8 mouse cellular contexts compared by ENCODE assay signal in genomic region chr8:84104221-84104620, GRCm38 (mm10). TPM values are rescaled to one million over a fixed set of nuclear protein-coding genes. Genes with fewer than 3 reads are reported as not detected.
A peak's percentile ranks its signal among the peaks of the same experiment; 100 is the strongest.
DNase-seq lines count a peak whose midpoint lies in the region; ATAC-seq and TF ChIP-seq lines count a peak whose summit lies in the region.

No protein-coding gene starts in this region.

- intact Hi-C loops in heart, postnatal 36 days (cut with DNase I): loop anchor here (2.0 kb wide), 1 partner anchor 43 kb away; the partner anchor contains the start of gene Cc2d1a

- no peak for DNase-seq in heart, postnatal 36 days
- DNase-seq in ES-E14 (ENCODE audit: low read depth, low spot score): peak; percentile 70
- DNase-seq in cerebellum, postnatal 14 days: peak; percentile 75 to 81
- peak; percentile 66 for DNase-seq in limb, embryonic 14.5 days (ENCODE audit: low spot score)
- peak; percentile 86 for DNase-seq in thymus, adult 2 months

- H3K4me1 ChIP-seq in heart, embryonic 12.5 days (replicated peaks): peaks cover 22% of the 10 kb centered on the region
- peaks cover 2 to 13% of the 10 kb centered on the region in 2 experiments; a peak in 3 of 4 replicates for H3K4me1 ChIP-seq in ES-E14 (ENCODE audit: control insufficient read depth in 2 of 2, insufficient read depth in 2 of 2, low read length in 2 of 2, poor library complexity in 1 of 2)
- peaks cover 11% of the 10 kb centered on the region for H3K4me1 ChIP-seq in limb, embryonic 14.5 days (ENCODE audit: control insufficient read depth, insufficient read depth, low read length)
- H3K4me1 ChIP-seq in midbrain, embryonic 13.5 days (replicated peaks): peaks cover 37% of the 10 kb centered on the region
- H3K4me1 ChIP-seq in thymus, adult 2 months (replicated peaks; ENCODE audit: control insufficient read depth, insufficient read depth, low read length): peaks cover 21% of the 10 kb centered on the region

- H3K36me3 ChIP-seq in heart, embryonic 12.5 days: peaks cover 36% of the 10 kb centered on the region
- peaks cover 14% of the 10 kb centered on the region; the same call in 1 of the 2 replicates for H3K36me3 ChIP-seq in ES-E14 (ENCODE audit: control insufficient read depth, insufficient read depth, low read length, poor library complexity, severe bottlenecking)
- H3K36me3 ChIP-seq in limb, embryonic 14.5 days (ENCODE audit: control insufficient read depth, insufficient read depth, low read length): peaks cover 21% of the 10 kb centered on the region
- peaks cover 30% of the 10 kb centered on the region for H3K36me3 ChIP-seq in midbrain, embryonic 13.5 days
- no peaks in the 10 kb centered on the region for H3K36me3 ChIP-seq in thymus, adult 2 months (ENCODE audit: control insufficient read depth, insufficient read depth, low read length)

- in situ Hi-C loops in ES-E14 (cut with MboI; ENCODE audit: low sequenced_read_pairs in 2 of 2, unreplicated experiment in 2 of 2): no loop called here

- peak; percentile 86 for ATAC-seq in heart, embryonic 12.5 days (ENCODE audit: insufficient number of reproducible peaks, low FRiP score)
- ATAC-seq in hematopoietic stem cell, adult 5-6 weeks (replicated peaks in 1 of 2; ENCODE audit: insufficient read depth in 1 of 2, low FRiP score in 2 of 2, low TSS enrichment in 1 of 2, low read depth in 1 of 2, poor library complexity in 2 of 2, severe bottlenecking in 2 of 2): peak; percentile 58 to 63
- peak; percentile 79 for ATAC-seq in limb, embryonic 14.5 days (ENCODE audit: low FRiP score, low read depth)
- ATAC-seq in midbrain, embryonic 13.5 days: peak; percentile 85

- H3K4me3 ChIP-seq in heart, embryonic 12.5 days: peak overlapping the region; percentile 73
- H3K4me3 ChIP-seq in ES-E14 (ENCODE audit: insufficient read depth in 1 of 2, low read depth in 1 of 2, low read length in 2 of 2, poor library complexity in 1 of 2, severe bottlenecking in 1 of 2): peak overlapping the region; percentile 66 to 96
- peak overlapping the region; percentile 68 for H3K4me3 ChIP-seq in limb, embryonic 14.5 days (replicated peaks; ENCODE audit: low read length)
- peak overlapping the region; percentile 64 for H3K4me3 ChIP-seq in midbrain, embryonic 13.5 days (replicated peaks)
- H3K4me3 ChIP-seq in thymus, adult 2 months (ENCODE audit: control insufficient read depth, insufficient read depth, low read length): peak overlapping the region; percentile 62

- peaks cover 3% of the 10 kb centered on the region; the same call in 1 of the 2 replicates for H3K9me3 ChIP-seq in heart, embryonic 12.5 days (replicated peaks)
- H3K9me3 ChIP-seq in ES-E14 (ENCODE audit: control insufficient read depth, insufficient read depth, low read depth, low read length): no peaks in the 10 kb centered on the region
- no peaks in the 10 kb centered on the region for H3K9me3 ChIP-seq in limb, embryonic 14.5 days (ENCODE audit: control insufficient read depth, low read length)
- H3K9me3 ChIP-seq in midbrain, embryonic 13.5 days: no peaks in the 10 kb centered on the region

- 0% methylated on average over 21 of the region's 29 CpGs for WGBS in heart, embryonic 12.5 days
- WGBS in limb, embryonic 14.5 days: under 1% methylated on average over 21 of the region's 29 CpGs
- 0% methylated on average over 22 of the region's 29 CpGs for WGBS in midbrain, embryonic 13.5 days
- WGBS in thymus, adult 2 months: under 1% methylated on average over 23 of the region's 29 CpGs

- H3K4me2 ChIP-seq in heart, embryonic 12.5 days: peak overlapping the region; percentile 82
- H3K4me2 ChIP-seq in limb, embryonic 14.5 days (replicated peaks; ENCODE audit: low read depth, low read length, severe bottlenecking): peak overlapping the region; percentile 74
- H3K4me2 ChIP-seq in midbrain, embryonic 13.5 days (replicated peaks): peak overlapping the region; percentile 90

- peak overlapping the region; percentile 79 for H3K27ac ChIP-seq in heart, embryonic 12.5 days (ENCODE audit: poor library complexity, severe bottlenecking)
- H3K27ac ChIP-seq in ES-E14 (ENCODE audit: insufficient read depth, low read depth, low read length, poor library complexity, severe bottlenecking): peak overlapping the region; percentile 91
- H3K27ac ChIP-seq in limb, embryonic 14.5 days (replicated peaks; ENCODE audit: low read depth, low read length): peak overlapping the region; percentile 90
- peak overlapping the region; percentile 94 for H3K27ac ChIP-seq in midbrain, embryonic 13.5 days
- H3K27ac ChIP-seq in thymus, adult 2 months (ENCODE audit: control insufficient read depth, insufficient read depth, low read length): no peak overlapping the region; the same call in 1 of the 2 replicates

- H3K27me3 ChIP-seq in heart, embryonic 12.5 days (replicated peaks): no peaks in the 10 kb centered on the region
- H3K27me3 ChIP-seq in limb, embryonic 14.5 days (ENCODE audit: control insufficient read depth, insufficient read depth, low read length): no peaks in the 10 kb centered on the region
- no peaks in the 10 kb centered on the region for H3K27me3 ChIP-seq in midbrain, embryonic 13.5 days
- H3K27me3 ChIP-seq in thymus, adult 2 months (ENCODE audit: control insufficient read depth, insufficient read depth, low read length): no peaks in the 10 kb centered on the region

- TF ChIP-seq POLR2A in limb, embryonic 14.5 days (IDR thresholded peaks at IDR 0.05; ENCODE audit: borderline replicate concordance, extremely low read depth, insufficient read depth, insufficient read length): no peak
- no peak for TF ChIP-seq POLR2A in thymus, adult 2 months (IDR thresholded peaks at IDR 0.05; ENCODE audit: control insufficient read depth, extremely low read depth, insufficient read depth, low read length, poor library complexity)

- TF ChIP-seq CTCF in thymus, adult 2 months (IDR thresholded peaks at IDR 0.05; ENCODE audit: borderline replicate concordance, control insufficient read depth, extremely low read depth, insufficient read depth, low read length, poor library complexity): no peak

- H3K9ac ChIP-seq in heart, embryonic 12.5 days: peak overlapping the region; percentile 82
- H3K9ac ChIP-seq in ES-E14 (ENCODE audit: insufficient read depth, low read depth, low read length, poor library complexity, severe bottlenecking): peak overlapping the region; percentile 74
- H3K9ac ChIP-seq in limb, embryonic 14.5 days (ENCODE audit: low read depth, low read length, severe bottlenecking): peak overlapping the region; percentile 82
- peak overlapping the region; percentile 84 for H3K9ac ChIP-seq in midbrain, embryonic 13.5 days (replicated peaks)

TF ChIP-seq in ES-E14, 5 proteins besides CTCF, POLR2A, EP300 and RAD21 (continues in another document):
- TF ChIP-seq HCFC1 (IDR thresholded peaks at IDR 0.05; ENCODE audit: borderline replicate concordance, insufficient read depth, low read length): no peak
- TF ChIP-seq ZC3H11A (IDR thresholded peaks at IDR 0.05; ENCODE audit: borderline replicate concordance, low read depth, low read length): no peak

RNA-seq across cellular contexts. Expression of gene Dcaf15, which starts 0.3 kb away (rescaled TPM):
- 10.5 and 11.4 TPM in 2 replicates for polyA plus RNA-seq in heart, embryonic 12.5 days (2016; fragmentation: Nextera tagmentation; extraction: Ambion mirVana)
- 1 to 10 TPM; 8.1 to 8.2 TPM for total RNA-seq in heart, postnatal 36 days (2021)
- 53.5 and 62.0 TPM in 2 replicates for total RNA-seq in ES-E14 (2012; rRNA removed)
- 21.0 and 23.1 TPM in 2 replicates for total RNA-seq in hematopoietic stem cell, adult 5-6 weeks (2017)
- polyA plus RNA-seq in limb, embryonic 14.5 days (2012; rRNA removed): 79.5 and 103 TPM in 2 replicates
- polyA plus RNA-seq in limb, embryonic 14.5 days (2014; fragmentation: Nextera tagmentation; extraction: Ambion mirVana): 8.7 and 11.5 TPM in 2 replicates
- polyA plus RNA-seq in midbrain, embryonic 13.5 days (2015; fragmentation: Nextera tagmentation; extraction: Ambion mirVana): 21.0 and 23.3 TPM in 2 replicates
- 190 and 211 TPM in 2 replicates for polyA plus RNA-seq in thymus, adult 2 months (2012; rRNA removed)

RNA-seq across cellular contexts. Expression of gene Podnl1, which starts 21.6 kb away (rescaled TPM):
- 0.14 TPM in 1 of 2 replicates, not detected in the other for polyA plus RNA-seq in heart, embryonic 12.5 days (2016; fragmentation: Nextera tagmentation; extraction: Ambion mirVana)
- not detected for total RNA-seq in heart, postnatal 36 days (2021)
- total RNA-seq in ES-E14 (2012; rRNA removed): 1.5 and 2.0 TPM in 2 replicates
- 1.4 and 2.7 TPM in 2 replicates for total RNA-seq in hematopoietic stem cell, adult 5-6 weeks (2017)
- polyA plus RNA-seq in limb, embryonic 14.5 days (2012; rRNA removed): 4.9 and 6.7 TPM in 2 replicates
- 1.3 and 1.5 TPM in 2 replicates for polyA plus RNA-seq in limb, embryonic 14.5 days (2014; fragmentation: Nextera tagmentation; extraction: Ambion mirVana)
- 0.44 and 0.57 TPM in 2 replicates for polyA plus RNA-seq in midbrain, embryonic 13.5 days (2015; fragmentation: Nextera tagmentation; extraction: Ambion mirVana)
- 6.6 and 7.7 TPM in 2 replicates for polyA plus RNA-seq in thymus, adult 2 months (2012; rRNA removed)

RNA-seq across cellular contexts. Expression of gene Rfx1, which starts 37.6 kb away (rescaled TPM):
- polyA plus RNA-seq in heart, embryonic 12.5 days (2016; fragmentation: Nextera tagmentation; extraction: Ambion mirVana): 6.9 and 7.5 TPM in 2 replicates
- 10 to 100 TPM; 11.0 to 12.3 TPM for total RNA-seq in heart, postnatal 36 days (2021)
- total RNA-seq in ES-E14 (2012; rRNA removed): 16.2 and 22.3 TPM in 2 replicates
- total RNA-seq in hematopoietic stem cell, adult 5-6 weeks (2017): 2.3 and 5.3 TPM in 2 replicates
- polyA plus RNA-seq in limb, embryonic 14.5 days (2012; rRNA removed): 30.4 and 39.4 TPM in 2 replicates
- 9.8 and 12.8 TPM in 2 replicates for polyA plus RNA-seq in limb, embryonic 14.5 days (2014; fragmentation: Nextera tagmentation; extraction: Ambion mirVana)
- polyA plus RNA-seq in midbrain, embryonic 13.5 days (2015; fragmentation: Nextera tagmentation; extraction: Ambion mirVana): 9.8 and 10.0 TPM in 2 replicates
- polyA plus RNA-seq in thymus, adult 2 months (2012; rRNA removed): 76.1 and 88.8 TPM in 2 replicates

RNA-seq across cellular contexts. Expression of gene Gm10643, which starts 39.3 kb away (rescaled TPM):
- polyA plus RNA-seq in heart, embryonic 12.5 days (2016; fragmentation: Nextera tagmentation; extraction: Ambion mirVana): 1.2 TPM in 2 replicates
- total RNA-seq in heart, postnatal 36 days (2021): 1 to 10 TPM; 4.1 to 4.5 TPM
- total RNA-seq in ES-E14 (2012; rRNA removed): 1.5 and 1.7 TPM in 2 replicates
- 2.5 and 3.6 TPM in 2 replicates for total RNA-seq in hematopoietic stem cell, adult 5-6 weeks (2017)
- polyA plus RNA-seq in limb, embryonic 14.5 days (2012; rRNA removed): 2.2 and 2.6 TPM in 2 replicates
- polyA plus RNA-seq in limb, embryonic 14.5 days (2014; fragmentation: Nextera tagmentation; extraction: Ambion mirVana): 2.0 and 2.1 TPM in 2 replicates
- polyA plus RNA-seq in midbrain, embryonic 13.5 days (2015; fragmentation: Nextera tagmentation; extraction: Ambion mirVana): 1.8 and 2.1 TPM in 2 replicates
- 0.36 and 0.45 TPM in 2 replicates for polyA plus RNA-seq in thymus, adult 2 months (2012; rRNA removed)

RNA-seq across cellular contexts. Expression of gene Cc2d1a, which starts 43.5 kb away (rescaled TPM):
- 17.7 and 18.1 TPM in 2 replicates for polyA plus RNA-seq in heart, embryonic 12.5 days (2016; fragmentation: Nextera tagmentation; extraction: Ambion mirVana)
- total RNA-seq in heart, postnatal 36 days (2021): 10 to 100 TPM; 14.5 to 15.8 TPM
- 17.7 and 18.9 TPM in 2 replicates for total RNA-seq in ES-E14 (2012; rRNA removed)
- 5.8 and 7.0 TPM in 2 replicates for total RNA-seq in hematopoietic stem cell, adult 5-6 weeks (2017)
- polyA plus RNA-seq in limb, embryonic 14.5 days (2012; rRNA removed): 30.9 and 34.3 TPM in 2 replicates
- 21.6 and 22.9 TPM in 2 replicates for polyA plus RNA-seq in limb, embryonic 14.5 days (2014; fragmentation: Nextera tagmentation; extraction: Ambion mirVana)
- 24.5 and 24.7 TPM in 2 replicates for polyA plus RNA-seq in midbrain, embryonic 13.5 days (2015; fragmentation: Nextera tagmentation; extraction: Ambion mirVana)
- polyA plus RNA-seq in thymus, adult 2 months (2012; rRNA removed): 49.8 and 54.6 TPM in 2 replicates

Comparison
In these comparisons a context has a peak if more than half of its experiments do, and no peak if none do; other contexts are left out.
1. DNase-seq: peak in ES-E14 (single experiment), cerebellum, postnatal 14 days (2 of 2), limb, embryonic 14.5 days (single experiment) and thymus, adult 2 months (single experiment); none in heart, postnatal 36 days (0 of 2).
2. Peak in every context shown above with its lines, with median percentiles within 50 percentile points of each other: ATAC-seq, H3K4me2 ChIP-seq, H3K4me3 ChIP-seq and H3K9ac ChIP-seq.